In the genomic region with DNA sequence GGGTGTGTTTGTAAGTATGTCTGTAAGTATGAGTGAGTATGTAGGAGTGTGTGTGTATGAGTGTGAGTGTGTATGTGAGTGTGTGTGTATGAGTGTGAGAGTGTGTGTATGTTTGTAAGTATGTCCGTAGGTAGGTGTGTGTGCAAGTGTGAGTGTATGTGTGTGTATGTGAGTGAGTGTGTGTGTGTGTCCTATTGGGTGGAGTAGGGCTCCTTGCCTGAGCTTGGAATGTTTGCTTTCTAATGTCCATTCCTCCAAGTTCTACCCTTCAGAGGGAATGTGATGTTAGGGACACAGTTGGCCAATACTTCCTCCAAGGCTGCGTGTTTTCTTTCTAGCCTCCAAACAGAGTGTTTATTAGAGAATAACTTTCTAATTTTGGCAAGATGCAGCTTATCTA, we compare ENCODE assay signal across 31 mouse cellular contexts. TPM values are rescaled to one million over a fixed set of nuclear protein-coding genes. Genes with fewer than 3 reads are reported as not detected.
"Had no signal": no experiment of that assay in that cellular context is flagged by ENCODE, and none has a peak within 500 bp of the region (broad histone marks: within the 10 kb centered on the region; RNA-seq: fewer than 3 reads in every experiment).

No protein-coding gene starts in this region.

- H3K27me3 ChIP-seq: heart, embryonic 13.5 days; heart, embryonic 15.5 days; hindbrain, embryonic 12.5 days; intestine, embryonic 15.5 days; limb, embryonic 12.5 days had no signal

- H3K9me3 ChIP-seq: heart, embryonic 13.5 days; heart, embryonic 15.5 days; hindbrain, embryonic 10.5 days; hindbrain, embryonic 12.5 days; intestine, embryonic 15.5 days; limb, embryonic 10.5 days; limb, embryonic 12.5 days had no signal

- H3K9ac ChIP-seq: heart, embryonic 13.5 days; heart, embryonic 15.5 days; hindbrain, embryonic 12.5 days; hindbrain, embryonic 14.5 days; intestine, embryonic 15.5 days; limb, embryonic 12.5 days had no signal

- H3K4me2 ChIP-seq: heart, embryonic 11.5 days; heart, embryonic 13.5 days; heart, embryonic 15.5 days; hindbrain, embryonic 12.5 days; hindbrain, embryonic 14.5 days; intestine, embryonic 15.5 days; limb, embryonic 12.5 days had no signal

- H3K27ac ChIP-seq: gastrocnemius, adult 2 months; heart, adult 2 months; heart, embryonic 13.5 days; heart, embryonic 15.5 days; hindbrain, embryonic 10.5 days; hindbrain, embryonic 12.5 days; hindbrain, embryonic 14.5 days; intestine, embryonic 15.5 days; layer of hippocampus, adult 2 months; left cerebral cortex, adult 2 months; limb, embryonic 10.5 days; limb, embryonic 12.5 days had no signal

- H3K4me3 ChIP-seq: gastrocnemius, adult 2 months; heart, adult 2 months; heart, embryonic 13.5 days; heart, embryonic 15.5 days; hindbrain, embryonic 10.5 days; hindbrain, embryonic 12.5 days; intestine, embryonic 15.5 days; layer of hippocampus, adult 2 months; left cerebral cortex, adult 2 months; limb, embryonic 10.5 days; limb, embryonic 12.5 days had no signal

- ATAC-seq: hindbrain, embryonic 16.5 days; inflammation-experienced regulatory T-cells, adult 6 months; intestine, embryonic 15.5 days; intestine, postnatal 0 days had no signal

- DNase-seq: gastrocnemius, adult 2 months; gastrocnemius, postnatal 10 days; gastrocnemius, postnatal 25 days; heart, adult 2 months; heart, postnatal 14 days; heart, postnatal 36 days; kidney, adult 18-20 months; kidney, adult 8-10 months; kidney, postnatal 10 days; kidney, postnatal 25 days; kidney, postnatal 4 days; liver had no signal

- H3K36me3 ChIP-seq: hindbrain, embryonic 10.5 days; hindbrain, embryonic 12.5 days had no signal

RNA-seq across cellular contexts. Expression of a gene that starts 28.8 kb away (rescaled TPM):
- polyA plus RNA-seq: frontal cortex, adult 2 months; heart, adult 2 months; heart, embryonic 11.5 days; heart, embryonic 13.5 days; heart, embryonic 15.5 days; heart, postnatal 0 days; hindbrain, embryonic 10.5 days; hindbrain, embryonic 12.5 days; hindbrain, embryonic 14.5 days; hindbrain, embryonic 16.5 days; inflammation-experienced regulatory T-cells, adult 6 months; intestine, embryonic 15.5 days; intestine, postnatal 0 days; kidney, embryonic 14.5 days; kidney, embryonic 16.5 days; limb, embryonic 10.5 days; limb, embryonic 12.5 days; limb, embryonic 14.5 days had no signal
